Mouse (Mus musculus) Muller cell, postnatal 12 days (primary cell): ENCODE results near the gene Plppr2.

Source experiments
- DNase-seq: peaks from one replicate; pipeline ENCODE4 v3.0.0-alpha.2; 2015; ENCODE audit errors: inconsistent ontology term

Gene Plppr2

GRCm38 (mm10) chr9:21961366-21961980 is 24.6 kb downstream of the Plppr2 start:
- peak; percentile 19 for DNase-seq

GRCm38 (mm10) chr9:21962010-21962409 is 25.2 kb downstream of the Plppr2 start:
- DNase-seq = peak; percentile 6

DNA sequence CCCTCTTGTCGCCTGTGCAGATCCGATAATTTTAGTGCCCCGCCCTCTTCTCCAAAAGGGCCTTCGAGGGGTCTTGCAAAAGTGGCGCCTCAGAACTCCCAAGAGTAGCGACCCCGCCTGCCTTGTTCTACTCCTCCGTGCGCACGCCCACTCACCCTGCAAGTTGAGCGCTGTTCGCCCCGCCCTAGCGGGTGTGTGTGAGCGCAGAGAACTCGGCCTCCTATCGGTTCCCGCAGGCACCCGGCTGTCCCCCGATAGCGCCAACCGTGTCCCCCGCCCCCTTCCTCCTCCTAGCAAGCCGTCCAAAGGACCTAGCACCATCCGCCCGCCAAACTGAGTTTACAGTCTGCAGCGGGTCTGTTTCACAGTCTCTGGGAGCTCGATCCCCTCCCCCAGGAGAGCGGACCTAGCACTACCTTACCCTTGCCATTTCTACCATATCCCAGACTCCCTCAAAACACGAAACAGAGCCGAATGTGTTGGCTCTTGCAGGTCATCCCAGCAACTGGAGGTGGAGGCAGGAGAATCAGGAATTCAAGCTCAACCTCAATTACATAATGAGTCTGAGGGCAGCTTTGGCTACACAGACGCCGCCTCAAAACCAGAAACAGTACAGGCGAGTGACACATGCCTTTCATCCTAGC is 25.7 kb downstream of the Plppr2 start:
- DNase-seq = peak; percentile 74

- DNase-seq = no peak
Observed at GRCm38 (mm10) chr9:21963417-21963816, 26.6 kb downstream of the Plppr2 start, which contains the start of gene Epor. Epor (minus strand) TSS chr9:21963506.

DNA sequence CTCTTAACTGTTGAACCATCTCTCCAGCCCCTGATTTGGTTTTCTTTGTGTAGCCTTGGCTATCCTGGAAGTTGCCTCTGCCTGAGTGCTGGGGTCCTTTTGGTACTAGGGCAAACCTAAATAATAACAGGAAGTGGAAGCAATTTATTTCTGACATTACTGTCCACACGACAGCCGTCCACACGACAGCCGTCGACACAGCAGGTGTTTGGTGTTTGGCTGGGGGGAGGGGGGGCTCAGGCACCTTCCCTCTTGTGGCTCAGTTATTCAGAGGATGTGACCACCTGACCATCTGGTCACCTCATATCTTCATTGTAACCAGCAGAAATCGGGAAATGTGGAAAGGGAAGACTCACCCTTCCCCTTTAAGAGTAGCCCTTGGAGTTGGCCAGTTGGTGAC is 32.0 kb downstream of the Plppr2 start:
- no peak for DNase-seq

DNA sequence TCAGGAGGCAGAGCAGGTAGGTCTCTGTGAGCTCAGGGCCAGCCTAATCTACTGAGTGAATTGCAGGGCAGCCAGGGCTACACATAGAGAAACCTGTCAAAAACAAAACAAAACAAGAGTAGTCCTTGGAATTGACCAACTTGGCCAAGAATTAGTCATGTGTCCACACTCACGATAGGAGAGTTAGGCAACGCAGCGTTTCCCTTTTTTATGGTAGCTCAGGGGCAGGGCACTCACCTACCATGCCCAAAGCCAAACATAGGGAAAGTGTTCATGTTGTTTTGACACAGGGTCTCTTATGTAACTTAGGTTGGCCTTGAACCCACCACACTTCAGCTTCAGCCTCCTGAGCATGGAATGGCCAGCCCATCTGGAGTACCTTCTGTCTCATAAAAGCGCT is 32.5 kb downstream of the Plppr2 start:
- DNase-seq = no peak

DNA sequence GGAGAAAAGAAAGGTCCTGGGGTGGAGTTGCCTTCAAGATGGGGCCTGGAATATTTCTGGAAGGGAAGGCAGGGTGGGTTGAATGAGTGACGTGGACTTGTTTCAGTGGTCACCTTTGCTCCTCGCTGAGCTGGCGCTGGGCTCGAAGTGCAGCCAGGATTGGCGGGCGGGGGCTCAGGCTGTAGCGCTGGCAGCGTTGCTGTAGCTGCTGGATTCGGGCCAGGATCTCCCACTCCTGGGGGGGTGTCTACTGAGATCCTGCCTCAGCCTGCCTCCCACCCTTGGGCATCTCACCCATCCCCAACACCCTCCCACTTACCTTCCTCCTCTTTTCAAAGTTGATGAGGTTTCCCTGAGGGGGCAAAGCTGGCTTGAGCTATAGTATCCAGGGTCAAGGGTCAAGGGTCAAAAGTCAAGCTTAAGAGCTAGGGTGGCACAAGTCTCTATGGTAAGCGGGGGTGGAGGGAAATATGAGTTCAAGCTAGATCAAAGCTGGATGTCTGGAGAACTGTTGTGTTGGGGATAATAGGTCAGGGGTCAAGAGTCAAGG is 39.9 kb downstream of the Plppr2 start:
- DNase-seq = no peak

DNA sequence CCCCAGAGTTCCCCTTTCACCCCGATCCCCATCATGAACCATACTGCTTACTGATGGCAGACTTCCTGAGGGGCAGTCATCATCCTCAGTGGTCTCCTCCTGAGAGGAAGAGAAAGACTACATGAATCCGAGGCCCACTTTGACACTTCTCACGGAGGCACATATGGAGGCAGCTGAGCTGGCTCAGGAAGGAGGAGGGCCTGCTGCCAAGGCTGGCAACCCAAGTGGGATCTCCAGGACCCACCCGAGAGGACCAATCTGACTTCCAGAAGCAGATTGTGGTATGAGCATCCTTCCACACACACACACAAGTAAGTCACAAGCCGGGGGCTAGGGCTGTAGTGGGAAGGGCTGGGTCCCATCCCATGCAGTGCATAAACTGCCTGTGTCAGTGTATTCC is 40.5 kb downstream of the Plppr2 start:
- DNase-seq = no peak

DNA sequence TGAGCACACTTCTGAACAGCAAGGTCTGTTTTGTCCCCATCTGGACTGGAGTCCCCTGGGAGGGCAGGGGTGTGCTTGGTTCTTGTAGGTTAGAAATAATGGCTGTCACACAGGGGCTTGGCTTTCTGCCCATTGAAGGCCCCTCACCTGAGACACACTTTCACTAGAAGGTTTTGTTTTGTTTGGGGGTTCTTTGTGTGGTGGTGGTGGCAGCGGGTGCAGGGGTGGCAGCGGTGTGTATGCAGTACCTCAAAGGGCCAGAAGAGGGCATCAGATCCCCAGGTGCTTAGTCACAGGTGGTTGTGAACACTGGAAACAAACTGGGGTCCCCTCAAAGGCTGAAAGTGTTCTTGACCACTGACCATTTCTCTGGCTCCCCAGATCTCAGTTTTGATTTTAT is 41.1 kb downstream of the Plppr2 start:
- DNase-seq = no peak

GRCm38 (mm10) chr9:21978398-21979128 is 41.7 kb downstream of the Plppr2 start:
- DNase-seq = no peak

DNA sequence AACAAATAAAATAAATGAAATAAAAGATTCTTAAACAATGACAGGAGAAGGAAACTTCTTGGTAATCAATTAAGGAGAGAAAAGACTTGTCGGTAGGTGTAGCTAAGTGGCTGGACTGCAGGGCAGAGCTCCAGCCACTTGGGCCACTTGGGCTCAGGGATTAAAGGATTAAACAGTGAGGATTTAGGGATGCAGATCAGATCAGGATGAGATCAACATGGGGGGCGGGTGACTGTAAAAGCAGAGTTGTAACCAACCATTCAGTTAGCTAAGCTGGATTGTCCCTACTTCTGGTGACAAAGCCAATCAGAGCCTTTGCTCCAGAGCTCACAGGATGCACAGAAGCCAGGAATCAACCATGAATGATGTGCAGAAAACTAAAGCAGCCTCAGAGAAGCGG is 47.1 kb downstream of the Plppr2 start:
- no peak for DNase-seq

- no peak for DNase-seq
Observed at GRCm38 (mm10) chr9:21987592-21988342, 50.9 kb downstream of the Plppr2 start.

- peak; percentile 38 for DNase-seq
Observed at GRCm38 (mm10) chr9:21988421-21989101, 51.7 kb downstream of the Plppr2 start.

DNA sequence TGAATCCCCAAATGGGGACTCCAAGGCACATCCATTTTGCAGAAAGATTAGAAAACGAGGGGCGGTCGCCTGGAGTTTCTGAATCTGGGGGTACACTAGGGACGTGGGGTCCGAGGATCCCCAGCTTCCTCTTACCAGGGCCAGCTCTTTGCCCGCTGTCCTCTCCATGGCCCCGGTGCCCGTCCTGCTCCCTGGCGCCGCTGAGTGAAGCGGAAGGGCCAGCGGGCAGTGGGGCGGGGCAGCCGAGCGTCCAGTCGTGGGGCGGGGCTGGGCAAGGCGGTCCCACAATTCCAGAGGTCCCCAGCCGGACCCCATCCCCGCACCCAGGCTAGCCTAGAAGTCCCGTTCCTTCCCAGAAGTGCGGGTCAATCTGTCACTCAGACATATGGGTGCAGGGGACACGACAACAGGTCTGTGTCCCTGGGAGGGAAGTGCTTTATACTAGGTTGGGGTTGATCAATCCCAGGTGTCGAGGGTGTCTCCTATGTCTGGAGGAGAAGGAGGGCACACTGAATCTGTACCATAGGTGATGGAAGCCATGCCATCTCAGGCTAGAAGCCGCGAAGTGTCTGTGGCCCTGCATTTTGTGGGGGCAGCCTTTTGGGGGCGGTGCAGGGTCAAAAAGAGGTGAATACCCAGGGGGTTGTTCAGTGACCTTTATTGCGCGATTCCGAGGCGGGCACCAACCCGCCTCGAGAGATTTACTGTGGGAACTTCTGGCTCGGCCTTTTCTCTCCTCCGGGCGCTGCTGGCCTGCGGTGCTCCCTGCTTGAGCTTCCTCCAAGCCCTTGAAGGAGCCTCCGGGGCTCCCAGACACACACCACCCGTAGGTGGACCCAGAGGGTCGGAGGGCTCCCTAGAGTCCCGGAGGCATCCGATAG is 52.6 kb downstream of the Plppr2 start, which contains the start of gene Rgl3:
Rgl3 (minus strand) TSS at position 217 of the 881 bp plus-strand sequence.
- peak; percentile 80 for DNase-seq

DNA sequence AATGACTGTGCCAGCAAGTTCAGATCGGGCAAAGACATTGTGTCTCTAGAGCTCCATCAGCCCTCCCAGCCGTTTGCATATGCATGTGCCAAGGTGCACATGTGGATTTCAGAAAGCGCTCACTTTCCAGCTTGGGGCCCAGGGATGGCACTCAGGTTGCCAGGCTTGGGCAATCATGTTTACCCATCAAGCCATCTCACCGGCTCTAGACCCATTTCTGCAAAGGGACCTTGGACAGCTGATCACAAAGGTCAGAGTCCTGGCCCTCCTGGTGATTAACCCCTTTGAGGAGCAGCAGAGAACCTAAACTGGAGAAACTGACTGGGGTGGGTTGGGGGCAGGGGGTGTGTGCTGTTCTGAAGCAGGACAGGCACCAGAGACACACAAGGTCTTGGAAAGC is 55.4 kb downstream of the Plppr2 start:
- DNase-seq = no peak

DNA sequence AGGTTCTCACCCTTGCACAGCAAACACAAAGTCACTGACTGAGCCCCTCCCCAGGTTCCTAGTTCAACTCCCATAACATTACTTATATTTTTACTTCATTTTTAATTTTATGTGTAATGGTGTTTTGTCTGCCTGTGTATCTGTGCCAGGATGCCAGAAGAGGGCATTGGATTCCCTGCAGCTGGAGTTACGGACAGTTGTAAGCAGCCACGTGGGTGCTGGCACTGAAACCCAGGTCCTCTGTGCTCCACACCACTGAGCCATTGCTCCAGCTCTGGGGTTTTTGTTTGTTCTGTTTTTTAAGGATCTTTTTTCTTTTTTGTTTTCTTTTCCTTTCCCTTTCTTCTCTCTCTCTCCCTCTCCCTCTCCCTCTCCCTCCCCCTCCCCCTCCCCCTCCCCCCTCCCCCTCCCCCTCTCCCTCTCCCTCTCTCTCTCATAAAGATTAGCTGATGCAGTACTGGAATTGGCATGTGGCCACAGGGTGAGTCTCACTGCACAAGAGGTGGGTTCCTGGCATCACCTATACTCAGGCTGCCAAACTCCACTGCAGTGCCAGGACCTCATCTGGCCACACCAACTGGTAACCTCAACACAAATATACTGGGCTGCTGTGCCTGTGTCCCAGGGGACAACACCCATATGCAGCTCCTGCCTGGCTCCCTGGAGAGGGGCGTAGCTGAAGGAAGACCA is 59.5 kb downstream of the Plppr2 start:
- no peak for DNase-seq
